Mouse (Mus musculus) heart, adult 2 months (tissue): ENCODE results near the gene Gm20388.

Source experiments
- EP300 ChIP-seq: fragments of 200-500 bp; IDR thresholded peaks from 2 replicates; pipeline ENCODE4 v1.6.1; 2011; ENCODE audit warnings: low read depth, low read length, control low read depth; ENCODE audit not compliant: insufficient read depth
- POLR2A ChIP-seq: fragments of 200-500 bp; IDR thresholded peaks from 2 replicates; pipeline ENCODE4 v1.6.1; 2011; ENCODE audit warnings: mild to moderate bottlenecking, low read depth, low read length, control low read depth; ENCODE audit not compliant: insufficient read depth

DNA sequence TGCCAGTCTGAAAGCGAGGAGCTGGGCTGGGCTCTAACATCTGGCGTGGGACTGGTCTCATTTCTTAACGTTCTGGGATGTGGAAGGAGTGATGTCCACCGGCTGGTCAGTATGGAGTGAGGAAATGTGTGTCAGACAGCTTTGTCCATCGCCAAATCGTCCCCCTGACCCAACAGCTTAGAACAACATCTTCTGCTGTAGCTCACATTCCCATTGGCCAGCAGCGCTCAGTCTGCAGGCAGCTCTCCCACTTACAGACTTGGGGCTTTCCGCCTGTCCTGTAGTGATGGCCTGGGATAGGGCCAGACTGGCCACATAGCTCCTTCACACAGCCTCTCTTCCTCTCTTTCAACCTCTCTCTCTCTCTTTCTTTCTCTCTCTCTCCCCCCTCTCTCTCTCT is 1568.5 kb downstream of the Gm20388 start:
- no peak for TF ChIP-seq EP300
- no peak for TF ChIP-seq POLR2A
